Mouse (Mus musculus): Measurements from ENCODE around the gene Bpifb5.

GRCm38 (mm10) chr2:154197036-154197435, 26.5 kb upstream of the Bpifb5 start:
- no peak for TF ChIP-seq CTCF (conservative IDR thresholded peaks at IDR 0.05; ENCODE audit: low read length)
- no peak for TF ChIP-seq NANOG (IDR thresholded peaks at IDR 0.05; ENCODE audit: borderline replicate concordance, low read length)
- TF ChIP-seq POU5F1 (IDR thresholded peaks at IDR 0.05; ENCODE audit: borderline replicate concordance, low read length): no peak

Measured in E14TG2a.4 (cell line).